Mouse (Mus musculus): ENCODE data around the gene Eef1g.
"Not testable (repeated sequence)": the region's sequence is repeated elsewhere in the genome, so short reads cannot be mapped to it uniquely, and the experiment has no call there.

Eef1g gene

DNA sequence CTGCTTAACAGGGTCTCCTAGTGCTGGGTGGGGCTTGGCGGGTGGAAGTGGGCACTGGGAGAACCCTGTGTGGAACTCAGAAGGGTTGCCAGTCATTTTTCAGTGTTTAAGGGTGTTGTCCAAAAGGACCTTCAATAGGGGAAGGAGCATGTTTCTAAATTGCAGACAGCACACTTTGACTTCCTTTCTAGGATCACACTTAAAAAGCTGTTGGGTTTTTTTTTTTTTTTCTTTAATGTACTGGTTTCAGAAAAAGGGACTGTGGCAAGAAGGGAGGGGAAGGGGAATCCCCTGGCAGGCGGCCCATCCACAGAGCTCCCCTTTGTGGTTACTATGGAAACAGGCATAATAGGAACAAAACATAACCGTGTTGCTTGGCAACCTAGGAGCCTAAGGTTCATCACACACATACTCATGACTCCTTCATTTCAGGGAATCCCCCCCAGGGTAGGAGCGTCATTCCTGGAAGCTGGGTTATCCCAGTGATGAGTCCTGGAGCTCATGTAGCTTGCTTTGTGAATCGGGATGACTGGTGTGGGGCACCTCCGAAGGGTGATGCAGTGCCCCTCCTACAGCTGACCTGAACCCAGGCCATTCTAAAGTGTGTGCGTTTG, 17.5 kb downstream of the Eef1g start:
- peak; percentile 84 for DNase-seq (ENCODE audit: low read depth, low spot score)

DNA sequence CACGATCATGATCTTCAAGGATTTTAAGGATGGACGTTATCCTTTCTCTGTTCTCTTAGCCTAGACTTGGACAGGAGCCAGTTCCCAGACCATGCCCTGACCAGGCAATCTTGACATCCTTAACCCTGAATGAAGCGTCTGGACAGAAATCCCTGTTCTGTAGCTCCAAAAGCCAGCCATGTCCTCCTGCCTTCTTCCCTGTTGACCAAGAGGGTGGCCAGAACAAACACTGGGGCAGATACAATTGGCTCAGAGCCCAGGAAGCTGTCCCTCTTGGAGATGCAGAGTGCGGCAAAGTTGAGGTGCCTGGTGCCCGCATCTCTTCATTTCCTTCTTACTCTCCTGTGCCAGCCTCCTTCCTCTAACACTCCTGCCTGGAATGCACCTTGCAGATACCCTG, 19.1 kb downstream of the Eef1g start:
- DNase-seq (ENCODE audit: low read depth, low spot score): no peak

DNA sequence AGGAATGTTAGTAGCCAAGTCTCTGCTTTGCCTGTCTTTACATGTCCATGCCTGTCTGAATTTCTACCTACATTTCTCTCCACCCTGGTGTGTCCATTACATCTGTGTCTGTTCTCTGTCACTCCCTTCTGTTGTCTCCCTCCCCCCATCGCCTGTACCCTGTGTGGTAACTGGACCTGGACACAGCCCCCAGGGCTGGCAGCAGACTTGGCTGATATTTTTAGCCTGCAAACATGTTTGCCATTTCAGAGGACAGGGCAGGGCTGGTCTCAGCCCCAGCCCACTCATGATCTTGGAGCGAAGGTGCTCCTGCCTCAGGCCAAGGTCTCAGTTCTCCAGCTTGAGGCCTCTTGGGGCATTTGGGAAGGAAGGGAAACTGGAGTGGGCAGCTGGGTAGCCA, 21.0 kb downstream of the Eef1g start:
- DNase-seq (ENCODE audit: low read depth, low spot score): no peak

DNA sequence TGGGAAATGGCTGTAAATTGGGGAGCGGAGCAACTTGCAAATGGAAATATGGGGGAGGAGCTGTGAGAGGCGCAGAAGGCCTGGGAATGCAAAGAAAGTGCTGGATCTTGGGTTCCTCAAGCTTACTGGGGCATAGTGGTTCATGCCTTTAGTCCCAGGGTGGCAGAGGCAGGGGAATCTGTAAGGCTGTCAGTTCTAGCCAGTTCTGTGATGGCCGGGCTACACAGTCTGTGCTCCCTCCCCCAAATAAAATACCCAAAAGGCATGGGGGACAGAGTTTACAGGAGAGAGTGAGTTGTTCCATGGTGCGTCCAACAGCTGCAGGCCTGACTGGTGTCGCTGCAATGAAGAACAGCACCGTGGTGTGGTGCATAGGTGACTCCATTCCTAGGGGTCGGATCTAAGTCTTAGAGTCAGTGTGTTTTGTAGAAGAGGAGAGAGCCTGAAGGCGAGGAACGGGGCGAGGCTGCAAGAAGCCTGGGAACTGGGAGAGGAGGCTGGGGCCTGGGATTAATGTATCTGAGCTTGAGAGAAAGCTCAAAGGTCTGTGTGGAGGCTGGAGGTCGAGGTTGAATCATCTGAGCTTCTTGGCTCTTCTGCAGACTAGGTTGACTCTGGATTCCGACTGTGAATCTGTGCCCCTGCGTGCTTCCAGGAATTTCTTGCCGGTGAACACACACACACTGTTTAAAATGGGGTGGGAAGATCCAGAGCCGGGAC, 21.7 kb downstream of the Eef1g start:
- no peak for DNase-seq (ENCODE audit: low read depth, low spot score)

DNA sequence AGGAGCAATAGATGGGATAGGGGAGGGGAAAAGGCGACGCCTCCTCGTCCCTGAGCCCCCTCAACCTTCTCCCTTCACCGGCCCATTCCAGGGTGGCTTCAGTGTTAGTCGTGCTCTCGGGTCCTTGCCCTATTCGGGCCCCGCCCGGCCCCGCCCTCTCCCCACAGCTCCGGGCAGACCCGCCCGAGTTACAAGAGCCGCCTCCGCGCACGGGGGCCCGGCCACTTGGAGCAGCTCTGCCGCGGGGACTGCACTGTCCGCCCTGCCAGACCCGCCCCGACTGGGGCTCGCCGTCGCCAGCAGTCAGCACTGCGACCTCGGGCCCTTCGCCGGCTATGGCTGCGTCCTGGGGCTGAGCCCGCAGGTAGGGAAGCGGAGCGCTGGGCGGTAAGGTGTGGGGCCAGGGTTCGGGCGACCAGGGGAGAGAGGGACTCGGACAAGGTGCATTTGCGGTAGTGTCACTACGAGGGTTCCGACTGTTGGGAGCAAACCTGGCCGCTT, 22.3 kb downstream of the Eef1g start, which contains the start of gene Ahnak:
TSS of gene Ahnak (plus strand) at position 219 of the 501 bp plus-strand sequence.
- DNase-seq (ENCODE audit: low read depth, low spot score): no peak

DNA sequence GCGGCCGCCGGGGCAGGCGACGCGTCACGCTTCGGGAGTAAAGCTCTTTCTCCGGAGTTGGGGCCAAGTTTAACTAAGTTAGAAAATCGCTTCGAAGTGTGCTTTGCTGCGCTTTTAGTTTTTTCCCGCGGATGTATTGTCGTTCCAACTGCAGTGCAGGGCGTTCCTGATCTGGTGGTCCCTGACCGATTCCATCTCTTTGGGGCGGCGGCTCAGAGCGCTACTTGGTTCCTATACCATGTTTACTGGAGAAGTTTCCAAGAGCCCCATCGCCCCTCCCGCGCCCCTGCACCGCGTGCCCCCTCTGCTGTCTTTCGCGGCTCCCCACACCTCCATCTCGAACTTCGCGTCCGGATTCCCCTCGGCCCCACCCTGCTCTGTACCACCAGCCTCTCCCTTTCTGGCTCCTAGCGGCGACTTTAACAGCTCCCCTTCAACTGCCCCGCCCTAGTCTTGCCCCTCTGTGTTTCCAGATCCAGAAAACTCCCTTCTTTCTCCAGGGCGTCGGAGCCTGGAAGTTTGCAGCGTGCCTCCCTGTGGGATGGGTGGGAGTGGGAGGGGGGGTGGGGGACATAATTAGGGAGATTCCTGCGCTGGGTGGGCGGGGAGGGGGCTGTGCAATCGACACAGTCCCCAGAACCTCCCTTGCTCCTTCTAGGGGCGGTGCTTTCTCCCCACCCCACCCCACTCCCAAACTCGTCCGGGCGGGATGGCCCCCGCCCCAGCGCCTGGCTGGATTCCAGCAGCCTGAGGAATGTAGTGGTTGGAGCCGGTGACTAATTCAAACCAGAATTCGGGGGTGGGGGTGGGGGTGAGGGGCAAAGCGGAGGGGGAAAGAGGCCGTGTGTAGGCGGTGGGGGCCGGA, 23.0 kb downstream of the Eef1g start:
- peak; percentile 87 for DNase-seq (ENCODE audit: low read depth, low spot score)

DNA sequence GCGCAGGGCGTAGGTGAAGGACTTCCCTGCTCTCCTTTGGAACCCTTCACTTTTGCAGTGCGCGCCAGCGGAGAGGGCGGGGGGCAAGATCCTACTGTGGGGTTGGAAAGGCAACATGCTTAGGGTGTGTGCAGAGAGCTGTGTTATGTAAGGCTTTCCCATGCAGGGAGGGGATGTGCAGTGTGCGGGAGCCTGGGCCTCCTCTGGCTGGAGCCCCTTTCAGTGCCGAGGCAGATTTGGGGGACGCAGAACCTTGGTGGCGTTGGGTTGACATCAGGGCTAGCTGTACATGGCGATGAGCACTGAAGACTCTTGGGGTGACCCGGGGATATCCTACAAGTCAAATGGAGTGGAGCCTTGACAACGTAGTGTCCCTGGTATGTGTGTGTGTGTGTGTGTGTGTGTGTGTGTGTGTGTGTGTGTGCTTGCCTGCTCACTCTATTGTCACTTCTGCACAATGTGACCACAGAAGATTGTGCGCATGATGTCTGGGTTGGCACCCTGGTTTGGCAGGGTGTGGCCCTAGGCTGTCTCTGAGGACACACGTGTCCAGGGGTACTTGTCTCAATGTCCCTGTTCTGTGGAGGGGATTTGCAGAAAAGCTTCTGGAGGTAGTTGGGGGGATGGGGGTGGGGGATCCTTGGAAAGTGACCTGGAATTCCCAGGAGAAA, 23.7 kb downstream of the Eef1g start:
- DNase-seq (ENCODE audit: low read depth, low spot score): no peak

DNA sequence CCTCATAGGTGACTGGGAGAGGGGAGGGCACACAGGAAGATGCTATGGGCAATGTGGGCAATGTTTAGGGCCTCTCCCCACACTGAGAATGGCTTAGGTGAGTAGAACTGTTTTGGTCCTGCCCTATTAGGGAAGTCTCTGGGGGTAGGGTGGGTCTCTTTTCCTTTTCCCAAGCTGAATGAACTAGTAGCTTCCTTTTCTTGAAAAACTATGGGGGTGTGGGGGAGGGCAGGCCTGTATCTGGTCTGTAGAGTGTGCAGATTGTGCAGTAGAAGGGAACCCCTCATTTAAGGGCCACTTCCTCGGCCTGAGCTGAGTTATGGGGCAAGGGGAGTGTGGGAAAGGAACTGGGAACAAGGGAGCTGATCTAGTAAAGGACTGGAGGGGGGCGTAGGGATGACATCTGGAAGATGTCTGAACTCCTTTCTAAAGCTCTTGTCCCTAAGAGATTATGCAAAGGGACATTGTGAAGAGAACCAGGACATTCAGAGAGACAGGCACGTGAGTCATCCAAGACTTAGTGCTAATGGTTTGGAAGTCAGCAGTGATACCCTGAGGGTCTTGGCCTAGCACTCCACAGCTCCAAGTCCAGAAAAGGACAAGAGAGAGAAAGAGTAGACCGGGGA, 24.5 kb downstream of the Eef1g start:
- DNase-seq (ENCODE audit: low read depth, low spot score): no peak

DNA sequence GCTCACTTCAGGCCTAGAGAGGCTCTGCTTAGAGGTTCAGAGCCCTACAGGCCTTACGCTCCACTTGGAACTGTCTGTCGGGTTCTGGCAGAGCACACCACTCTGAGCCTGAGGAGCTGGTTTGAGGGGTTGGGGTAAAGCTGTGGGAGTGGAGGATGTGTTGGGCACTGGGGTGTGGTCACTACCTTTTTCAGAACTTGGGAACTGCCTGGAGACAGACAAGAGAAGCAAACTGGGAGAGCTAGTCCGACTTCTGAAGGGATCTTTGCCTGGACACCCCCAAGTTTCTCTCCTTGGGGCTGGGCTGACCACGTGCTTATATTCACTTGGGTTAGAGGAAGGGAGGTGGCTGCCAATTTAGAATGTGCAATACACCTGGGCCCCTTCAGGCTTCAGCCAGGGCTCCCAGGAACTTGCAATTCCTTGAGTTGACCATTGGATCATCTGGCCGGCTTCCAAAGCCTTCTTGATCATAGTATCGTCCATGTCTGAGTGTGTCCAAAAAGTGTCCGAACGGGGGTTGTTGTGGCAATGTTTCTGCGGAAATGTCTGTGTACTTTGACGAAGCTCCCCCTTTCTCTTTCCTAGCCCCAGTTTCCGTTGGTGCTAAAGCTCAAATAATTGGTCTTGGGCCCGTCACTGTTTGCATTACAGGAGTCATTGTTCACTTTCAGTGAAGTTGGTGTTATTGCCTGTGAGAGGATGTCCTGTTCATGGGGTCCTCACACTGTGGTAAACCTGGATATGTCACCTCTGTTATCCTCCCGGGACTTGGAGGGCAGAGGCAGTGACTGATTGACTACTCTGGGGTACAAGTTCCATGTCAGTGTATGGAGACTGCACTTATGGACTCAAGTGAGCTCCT, 25.3 kb downstream of the Eef1g start:
- DNase-seq (ENCODE audit: low read depth, low spot score): no peak

DNA sequence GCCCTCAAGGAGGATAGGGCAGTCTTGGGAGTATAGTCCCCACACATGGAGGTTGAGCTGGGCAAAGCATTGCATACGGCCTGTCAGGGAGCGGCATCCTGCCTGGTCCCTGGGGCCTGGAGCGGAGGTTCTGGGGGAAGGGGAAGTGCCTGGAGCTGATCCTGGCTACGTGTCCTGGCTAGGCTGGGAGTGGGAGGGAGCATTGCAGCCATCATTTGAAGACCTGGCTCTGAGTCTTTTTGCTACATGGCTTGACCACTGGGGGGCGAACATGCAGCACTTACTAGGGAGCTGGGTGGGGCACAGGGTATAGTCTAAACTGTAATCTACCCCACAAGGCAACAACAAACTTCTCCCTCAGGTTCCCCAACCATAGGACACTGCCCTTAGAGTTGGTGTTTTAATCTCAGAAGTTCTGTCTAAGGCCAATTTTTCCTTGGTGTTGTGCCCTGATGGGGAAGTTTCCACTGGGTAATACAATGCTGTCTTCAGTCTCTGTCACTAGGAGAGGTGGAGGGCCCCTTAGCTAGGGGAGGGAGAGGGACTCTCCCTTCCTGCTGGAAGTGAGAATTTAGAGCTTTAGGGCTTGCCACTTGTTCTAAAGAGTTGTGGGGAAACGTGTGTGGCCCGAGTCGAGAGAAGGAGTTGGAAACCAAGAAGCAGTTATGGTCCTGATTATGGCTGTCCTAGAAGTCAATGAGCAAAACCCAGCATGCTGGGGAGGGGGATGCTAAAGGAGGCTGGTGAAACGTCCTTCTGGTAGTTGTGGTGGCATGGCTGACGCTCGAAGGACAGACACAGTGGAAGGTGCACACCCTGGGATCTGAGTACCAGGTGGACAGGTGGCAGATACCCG, 26.2 kb downstream of the Eef1g start:
- DNase-seq (ENCODE audit: low read depth, low spot score): peak; percentile 71

DNA sequence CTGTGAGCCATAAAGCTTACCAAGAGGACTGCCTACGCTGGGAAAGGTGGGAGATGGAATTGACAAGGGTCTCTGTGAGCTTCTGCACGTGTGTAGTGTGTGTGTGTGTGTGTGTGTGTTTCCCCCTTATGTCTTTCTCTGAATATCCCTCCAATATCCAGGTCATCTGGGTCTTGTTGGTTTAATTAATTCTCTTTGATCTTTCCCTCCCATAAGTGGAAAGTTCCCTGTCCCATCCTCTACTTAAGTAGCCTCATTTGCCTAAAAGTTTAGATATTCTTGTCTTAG, 26.7 kb downstream of the Eef1g start:
- no peak for DNase-seq (ENCODE audit: low read depth, low spot score)

DNA sequence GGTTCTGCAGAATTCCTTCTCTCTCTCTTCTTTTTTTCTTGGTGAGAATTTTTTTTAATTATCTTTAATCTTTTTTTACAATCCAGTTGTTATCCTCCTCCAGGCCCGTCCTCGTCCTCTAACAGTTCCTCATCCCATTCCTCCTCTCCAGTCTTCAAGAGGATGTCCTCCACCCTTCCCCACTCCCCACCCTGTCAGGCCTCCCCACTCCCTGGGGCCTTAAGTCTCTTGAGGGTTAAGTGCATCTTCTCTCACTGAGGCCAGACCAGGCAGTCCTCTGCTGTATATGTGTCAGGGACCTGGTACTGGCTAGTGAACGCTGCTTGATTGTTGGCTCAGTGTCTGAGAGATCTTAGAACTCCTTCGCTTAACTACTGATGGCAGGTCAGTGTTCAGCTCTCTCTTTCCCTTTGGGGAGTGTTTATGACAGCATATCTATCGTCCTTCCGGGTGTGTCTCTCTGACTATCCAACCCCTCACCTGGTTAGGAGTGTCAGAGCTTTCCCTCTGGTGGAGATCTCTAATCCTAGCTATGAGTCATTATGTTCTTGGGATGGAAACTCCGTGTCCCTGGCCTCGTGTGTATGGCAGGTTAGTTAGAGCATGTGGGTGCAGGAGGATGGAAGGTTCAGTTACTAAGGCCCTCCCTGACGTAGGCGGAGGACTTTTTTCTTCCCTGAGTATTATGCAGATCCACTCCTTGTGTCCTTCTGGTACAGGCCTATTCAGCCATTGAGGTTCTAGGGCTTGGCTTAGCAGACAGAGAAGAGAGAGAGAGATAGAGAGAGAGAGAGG, 28.2 kb downstream of the Eef1g start:
- DNase-seq (ENCODE audit: low read depth, low spot score): no peak

DNA sequence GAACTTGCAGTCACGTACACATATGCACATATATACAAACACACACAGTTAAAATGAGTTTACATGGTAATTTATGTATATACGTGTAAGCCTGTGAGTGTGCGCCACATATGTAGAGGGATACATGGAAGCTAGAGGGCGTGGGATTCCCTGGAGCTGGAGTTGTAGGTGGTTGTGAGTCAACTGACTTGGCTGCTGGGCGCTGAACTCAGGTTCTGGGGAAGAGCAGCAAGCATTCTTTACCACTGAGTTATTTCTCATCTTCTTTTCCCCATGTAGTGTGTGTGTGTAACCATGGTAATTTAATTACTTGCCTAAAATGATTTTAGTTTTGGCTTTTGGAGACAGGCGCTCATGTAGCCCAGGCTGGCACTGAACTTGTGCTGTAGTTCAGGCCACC, 29.8 kb downstream of the Eef1g start:
- no peak for DNase-seq (ENCODE audit: low read depth, low spot score)

DNA sequence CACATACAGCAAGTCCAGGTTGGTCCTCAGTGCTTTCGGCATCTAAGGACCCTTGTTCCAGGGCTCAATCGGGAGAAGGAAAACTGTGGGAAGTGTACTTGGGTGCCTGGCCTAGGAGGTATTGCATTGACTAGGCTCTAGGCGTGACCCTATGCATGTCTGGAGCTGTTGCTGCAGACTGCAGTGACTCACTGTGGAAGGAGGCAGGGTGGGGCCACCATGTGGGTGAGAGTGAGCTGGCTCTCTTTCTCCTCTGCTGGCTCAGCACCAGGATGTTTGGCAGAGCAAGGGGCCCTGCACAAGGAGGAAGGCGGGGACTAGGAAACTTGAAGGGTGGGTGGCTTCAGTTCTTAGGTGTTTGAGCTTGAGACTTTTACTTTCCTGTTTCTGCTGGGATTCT, 30.7 kb downstream of the Eef1g start:
- no peak for DNase-seq (ENCODE audit: low read depth, low spot score)

DNA sequence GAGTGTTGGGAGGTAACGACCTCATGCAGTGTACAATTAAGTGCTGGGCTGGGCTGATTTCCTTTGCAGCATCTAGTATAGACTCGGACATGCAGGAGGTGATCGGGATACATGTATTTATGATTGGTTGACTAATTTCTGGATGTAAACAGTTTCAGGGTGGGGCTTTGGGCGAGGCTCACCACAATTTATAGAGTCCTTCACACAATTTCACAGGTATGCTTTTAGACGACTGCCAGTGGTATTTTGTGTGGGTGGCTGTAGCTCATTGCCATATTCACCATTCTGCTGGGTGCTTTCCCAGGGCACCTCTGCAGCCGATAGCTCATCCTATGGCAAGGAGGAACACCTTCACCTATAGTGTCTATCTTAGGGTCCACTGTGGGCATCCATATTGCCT, 31.7 kb downstream of the Eef1g start:
- DNase-seq (ENCODE audit: low read depth, low spot score): no peak

DNA sequence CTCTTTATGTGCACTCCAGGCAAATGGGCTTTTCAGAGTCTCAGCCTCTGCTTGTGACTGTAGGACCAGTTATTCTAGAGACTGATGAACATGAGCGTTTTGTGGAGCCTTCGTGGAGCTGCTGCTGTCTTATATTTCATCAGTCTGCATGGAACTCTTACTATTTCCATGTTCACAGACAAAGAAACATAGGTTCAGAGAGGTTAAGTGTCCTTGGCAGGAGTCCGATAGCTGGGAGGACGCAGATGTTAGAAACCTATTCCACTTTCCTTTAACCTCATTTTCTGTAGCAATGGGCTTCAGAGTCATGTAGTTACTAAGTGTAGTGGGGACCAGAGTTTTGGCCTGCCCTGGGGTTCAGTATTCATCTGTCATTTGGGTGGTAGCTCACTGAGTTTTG, 32.4 kb downstream of the Eef1g start:
- no peak for DNase-seq (ENCODE audit: low read depth, low spot score)

DNA sequence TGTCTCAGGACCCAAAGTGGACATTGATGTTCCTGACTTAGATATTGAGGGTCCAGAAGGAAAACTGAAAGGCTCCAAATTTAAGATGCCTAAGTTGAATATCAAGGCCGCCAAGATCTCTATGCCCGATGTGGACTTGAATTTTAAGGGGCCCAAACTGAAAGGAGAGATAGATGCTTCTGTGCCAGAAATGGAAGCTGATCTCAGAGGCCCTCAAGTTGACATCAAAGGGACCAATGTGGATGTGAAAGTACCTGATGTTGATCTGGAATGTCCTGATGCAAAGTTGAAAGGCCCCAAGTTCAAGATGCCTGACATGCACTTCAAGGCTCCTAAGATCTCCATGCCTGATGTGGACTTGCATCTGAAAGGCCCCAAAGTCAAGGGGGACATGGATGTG, 40.1 kb downstream of the Eef1g start:
- DNase-seq (ENCODE audit: low read depth, low spot score): not testable (repeated sequence)

DNA sequence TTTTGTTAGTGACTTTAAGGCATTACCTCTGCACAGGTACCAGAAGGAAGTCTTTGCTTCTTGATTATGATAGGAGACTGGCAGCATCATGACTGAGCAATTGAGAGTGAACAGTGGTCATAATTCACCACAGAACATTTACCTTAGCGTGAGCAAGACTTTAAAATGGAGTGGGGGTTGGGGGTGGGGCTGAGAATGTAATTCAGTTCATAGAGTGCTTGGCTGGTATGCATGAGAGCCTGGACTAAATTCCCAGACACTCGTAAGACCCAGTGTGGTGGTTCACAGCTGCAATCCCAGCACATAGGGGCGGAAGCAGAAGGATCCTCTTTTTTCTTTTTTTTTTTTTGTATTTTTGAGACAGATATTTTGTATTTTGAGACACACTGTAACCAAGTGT, 52.5 kb downstream of the Eef1g start:
- no peak for DNase-seq (ENCODE audit: low read depth, low spot score)

All from mesoderm, embryonic 11.5 days (tissue).